Mouse (Mus musculus): ENCODE measurements around the gene Gm28372. TPM values are rescaled to one million over a fixed set of nuclear protein-coding genes. Genes with fewer than 3 reads are reported as not detected.

Gene Gm28372
- total and polyA plus RNA-seq, 3 experiments, result not detected

DNA sequence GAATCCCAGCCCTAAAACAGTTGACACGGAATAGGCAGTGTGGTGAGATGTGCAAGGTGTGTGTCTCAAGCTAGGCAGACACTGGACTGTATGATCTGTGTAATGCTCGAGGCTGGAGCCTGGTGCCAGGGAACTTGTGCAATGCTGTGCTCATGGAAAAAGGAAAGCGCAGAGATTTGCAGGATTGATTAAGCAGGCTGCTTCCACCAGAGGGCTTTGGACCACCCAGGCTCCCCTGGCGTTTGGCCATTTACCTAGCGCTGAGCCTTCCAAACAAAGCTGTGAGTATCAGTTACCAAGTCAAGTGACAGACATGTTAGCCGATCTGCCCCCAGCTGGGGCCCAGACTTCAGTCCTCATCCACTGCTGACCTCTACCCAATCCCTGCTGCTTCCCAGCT lies 3.2 kb downstream of the Gm28372 start:
- H3K9ac ChIP-seq (ENCODE audit: control insufficient read depth, low read depth, low read length, poor library complexity, severe bottlenecking), result no peak overlapping the region
- no peaks in the 10 kb centered on the region for H3K9me3 ChIP-seq (replicated peaks; ENCODE audit: insufficient read depth, low read length)
- H3K36me3 ChIP-seq (ENCODE audit: control insufficient read depth in 1 of 2, insufficient read depth in 2 of 2, low read length in 2 of 2), result peaks cover 0 to 19% of the 10 kb centered on the region in 2 experiments; a peak in 2 of 4 replicates
- no peak overlapping the region for H3K4me3 ChIP-seq (ENCODE audit: control insufficient read depth in 1 of 2, insufficient read depth in 1 of 2, low read depth in 2 of 2, low read length in 2 of 2)
- peaks cover 12 to 13% of the 10 kb centered on the region in 2 experiments for H3K4me1 ChIP-seq (ENCODE audit: control insufficient read depth in 1 of 2, insufficient read depth in 2 of 2, low read length in 2 of 2)
- no peak for DNase-seq (ENCODE audit: low read depth, low spot score)
- no peaks in the 10 kb centered on the region for H3K27me3 ChIP-seq (ENCODE audit: control insufficient read depth in 1 of 2, insufficient read depth in 2 of 2, low read length in 2 of 2)
- no peaks in the 10 kb centered on the region for H3K79me2 ChIP-seq (ENCODE audit: control insufficient read depth, insufficient read depth, low read length, poor library complexity)
- H3K27ac ChIP-seq (ENCODE audit: control insufficient read depth, low read depth, low read length), result no peak overlapping the region
- TF ChIP-seq NRF1 (IDR thresholded peaks at IDR 0.05; ENCODE audit: insufficient read depth, low read depth, low read length, poor library complexity, severe bottlenecking) (no peak), POLR2AphosphoS2 (IDR thresholded peaks at IDR 0.05; ENCODE audit: low read length) (no peak), KAT2A (conservative IDR thresholded peaks at IDR 0.05; ENCODE audit: low read depth, low read length) (no peak), MAZ (IDR thresholded peaks at IDR 0.05; ENCODE audit: low read depth, low read length) (no peak), E2F4 (IDR thresholded peaks at IDR 0.05; ENCODE audit: borderline replicate concordance, low read depth, low read length) (no peak), NELFE (IDR thresholded peaks at IDR 0.05; ENCODE audit: low read depth, low read length) (no peak), HCFC1 (IDR thresholded peaks at IDR 0.05; ENCODE audit: low read depth, low read length) (no peak), MAFK (IDR thresholded peaks at IDR 0.05; ENCODE audit: borderline replicate concordance, low read depth, low read length) (no peak), CTCF (IDR thresholded peaks at IDR 0.05 in 2 of 3, conservative IDR thresholded peaks at IDR 0.05 in 1 of 3; ENCODE audit: control insufficient read depth in 1 of 3, insufficient read depth in 1 of 3, low read depth in 2 of 3, low read length in 3 of 3, poor library complexity in 1 of 3, severe bottlenecking in 1 of 3) (no peak), ZNF384 (IDR thresholded peaks at IDR 0.05; ENCODE audit: low read depth, low read length) (no peak)

DNA sequence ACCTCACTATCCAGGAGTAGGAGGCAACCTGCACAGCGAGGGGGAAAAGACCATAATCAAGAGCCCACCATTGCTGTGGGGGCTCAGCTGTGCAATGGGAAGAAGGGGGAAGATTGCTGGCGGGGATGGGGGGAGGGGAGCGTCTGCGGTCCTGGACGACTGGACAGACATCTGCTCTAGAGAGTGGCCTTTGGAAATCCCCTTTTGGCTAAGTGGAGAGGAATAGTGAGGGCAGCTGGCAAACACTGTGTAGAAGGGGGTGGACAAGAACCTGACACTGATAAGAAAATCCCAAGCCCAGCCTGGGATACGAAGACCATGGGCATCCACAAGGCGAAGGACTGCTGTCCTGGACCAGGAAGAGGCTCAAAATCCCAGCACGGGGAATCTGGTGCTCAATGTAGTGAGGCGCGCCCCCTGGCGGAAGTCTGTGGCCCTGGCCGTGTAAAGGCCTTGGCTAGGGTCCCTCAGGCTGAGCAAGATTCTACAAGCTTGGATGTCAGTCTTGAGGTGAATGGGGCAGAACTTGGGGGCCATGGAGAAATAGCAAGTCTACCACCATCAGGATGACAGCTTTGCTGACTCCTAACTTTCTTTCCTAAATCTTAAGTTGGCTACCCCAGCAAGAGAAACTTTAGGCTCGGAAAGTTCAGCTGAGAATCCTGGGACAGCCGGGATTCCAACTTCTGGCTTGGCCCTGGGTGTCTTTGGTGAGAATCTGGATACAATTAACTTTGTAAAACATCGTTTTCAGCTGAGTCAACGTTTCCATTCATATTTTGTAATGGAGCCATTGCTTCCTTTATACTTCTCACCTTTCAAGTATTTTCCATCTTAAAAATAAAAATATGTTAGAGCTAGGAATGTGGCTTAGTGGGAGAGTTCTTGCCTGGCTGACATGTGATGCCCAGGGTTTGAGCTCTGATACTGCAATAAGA lies 6.8 kb downstream of the Gm28372 start:
- Histone ChIP-seq H3K4me3 (ENCODE audit: control insufficient read depth in 1 of 2, insufficient read depth in 1 of 2, low read depth in 2 of 2, low read length in 2 of 2) (peak overlapping the region in 1 of 2 experiments; percentile 27; a peak in 1 of 4 replicates), H3K27ac (ENCODE audit: control insufficient read depth, low read depth, low read length) (no peak overlapping the region), H3K27me3 (ENCODE audit: control insufficient read depth in 1 of 2, insufficient read depth in 2 of 2, low read length in 2 of 2) (no peaks in the 10 kb centered on the region), H3K9ac (ENCODE audit: control insufficient read depth, low read depth, low read length, poor library complexity, severe bottlenecking) (no peak overlapping the region), H3K36me3 (ENCODE audit: control insufficient read depth in 1 of 2, insufficient read depth in 2 of 2, low read length in 2 of 2) (peaks cover 0 to 21% of the 10 kb centered on the region in 2 experiments; a peak in 2 of 4 replicates), H3K9me3 (replicated peaks; ENCODE audit: insufficient read depth, low read length) (no peaks in the 10 kb centered on the region), H3K4me1 (ENCODE audit: control insufficient read depth in 1 of 2, insufficient read depth in 2 of 2, low read length in 2 of 2) (peaks cover 12 to 15% of the 10 kb centered on the region in 2 experiments), H3K79me2 (ENCODE audit: control insufficient read depth, insufficient read depth, low read length, poor library complexity) (no peaks in the 10 kb centered on the region)
- DNase-seq (ENCODE audit: low read depth, low spot score), result peak; percentile 76
- TF ChIP-seq MYC (IDR thresholded peaks at IDR 0.05; ENCODE audit: low read depth, low read length) (0 out of 2 replicates have a peak, but pooled peaks have one; percentile 32), ZKSCAN1 (IDR thresholded peaks at IDR 0.05; ENCODE audit: low read depth, low read length) (no peak), CHD1 (IDR thresholded peaks at IDR 0.05; ENCODE audit: low read depth, low read length) (no peak), GATA1 (IDR thresholded peaks at IDR 0.05; ENCODE audit: low read depth, low read length) (no peak), BHLHE40 (IDR thresholded peaks at IDR 0.05; ENCODE audit: borderline replicate concordance, low read depth, low read length) (0 out of 2 replicates have a peak, but pooled peaks have one; percentile 16), RAD21 (IDR thresholded peaks at IDR 0.05; ENCODE audit: low read depth, low read length) (peak; percentile 66), MAFK (IDR thresholded peaks at IDR 0.05; ENCODE audit: borderline replicate concordance, low read depth, low read length) (0 out of 2 replicates have a peak, but pooled peaks have one; percentile 9), ELF1 (IDR thresholded peaks at IDR 0.05; ENCODE audit: low read depth, low read length) (peak; percentile 43; the same call in 1 of the 2 replicates), SMC3 (IDR thresholded peaks at IDR 0.05; ENCODE audit: low read depth, low read length) (peak; percentile 92), ZC3H11A (IDR thresholded peaks at IDR 0.05; ENCODE audit: low read depth, low read length) (peak; percentile 67), CTCF (IDR thresholded peaks at IDR 0.05 in 2 of 3, conservative IDR thresholded peaks at IDR 0.05 in 1 of 3; ENCODE audit: control insufficient read depth in 1 of 3, insufficient read depth in 1 of 3, low read depth in 2 of 3, low read length in 3 of 3, poor library complexity in 1 of 3, severe bottlenecking in 1 of 3) (peak; percentile 90 to 99 (median 92))
